Mouse (Mus musculus) neural tube, embryonic 15.5 days (tissue): ENCODE measurements around the gene Ankrd49. TPM values are rescaled to one million over a fixed set of nuclear protein-coding genes. Genes with fewer than 3 reads are reported as not detected.

Experiments
- ATAC-seq: fragments of 200-750 bp; cut with Nextera tagmentation; 2 replicates; pipeline ENCODE4 v1.8.0; 2017; ENCODE audit warnings: mild to moderate bottlenecking, moderate TSS enrichment, moderate library complexity; ENCODE audit not compliant: low FRiP score
- H3K27ac ChIP-seq: fragments of 300-500 bp; sonication (generic); replicated peaks from 2 replicates; pipeline ENCODE4 v1.5.1; 2015; ENCODE audit warnings: mild to moderate bottlenecking, inconsistent platforms
- H3K27me3 ChIP-seq: fragments of 300-500 bp; sonication (generic); replicated peaks from 2 replicates; pipeline ENCODE4 v1.6.1; 2015; ENCODE audit warnings: inconsistent platforms
- H3K36me3 ChIP-seq: fragments of 300-500 bp; sonication (generic); 2 replicates; pipeline ENCODE4 v1.6.1; 2015; ENCODE audit warnings: inconsistent platforms
- H3K4me1 ChIP-seq: fragments of 300-500 bp; sonication (generic); 2 replicates; pipeline ENCODE4 v1.6.1; 2015; ENCODE audit warnings: inconsistent platforms
- H3K4me2 ChIP-seq: fragments of 300-500 bp; sonication (generic); 2 replicates; pipeline ENCODE4 v1.6.1; 2015; ENCODE audit warnings: inconsistent platforms, mild to moderate bottlenecking, moderate library complexity
- H3K4me3 ChIP-seq: fragments of 300-500 bp; sonication (generic); replicated peaks from 2 replicates; pipeline ENCODE4 v1.5.1; 2015; ENCODE audit warnings: mild to moderate bottlenecking, inconsistent platforms
- H3K9ac ChIP-seq: fragments of 300-500 bp; sonication (generic); replicated peaks from 2 replicates; pipeline ENCODE4 v1.6.1; 2015; ENCODE audit warnings: mild to moderate bottlenecking, inconsistent platforms
- H3K9me3 ChIP-seq: fragments of 300-500 bp; sonication (generic); replicated peaks from 2 replicates; pipeline ENCODE4 v1.6.1; 2016; ENCODE audit warnings: inconsistent platforms
- WGBS: fragments of 180-500 bp; shearing (Covaris S2); methylation state at CpG from one replicate; pipeline ENCODE4 v1.1.7; 2015; ENCODE audit warnings: mixed read lengths; 5-methylcytosine and 5-hydroxymethylcytosine counted together
- polyA plus RNA-seq: library from polyadenylated mRNA; unstranded; fragments of >200 nt; fragmentation: Nextera tagmentation; extraction: Ambion mirVana; gene quantifications from 2 replicates; pipeline ENCODE4 v1.2.1, GENCODE M21; 2015

Ankrd49 gene
- 22.4 and 31.9 TPM in 2 replicates for polyA plus RNA-seq

DNA sequence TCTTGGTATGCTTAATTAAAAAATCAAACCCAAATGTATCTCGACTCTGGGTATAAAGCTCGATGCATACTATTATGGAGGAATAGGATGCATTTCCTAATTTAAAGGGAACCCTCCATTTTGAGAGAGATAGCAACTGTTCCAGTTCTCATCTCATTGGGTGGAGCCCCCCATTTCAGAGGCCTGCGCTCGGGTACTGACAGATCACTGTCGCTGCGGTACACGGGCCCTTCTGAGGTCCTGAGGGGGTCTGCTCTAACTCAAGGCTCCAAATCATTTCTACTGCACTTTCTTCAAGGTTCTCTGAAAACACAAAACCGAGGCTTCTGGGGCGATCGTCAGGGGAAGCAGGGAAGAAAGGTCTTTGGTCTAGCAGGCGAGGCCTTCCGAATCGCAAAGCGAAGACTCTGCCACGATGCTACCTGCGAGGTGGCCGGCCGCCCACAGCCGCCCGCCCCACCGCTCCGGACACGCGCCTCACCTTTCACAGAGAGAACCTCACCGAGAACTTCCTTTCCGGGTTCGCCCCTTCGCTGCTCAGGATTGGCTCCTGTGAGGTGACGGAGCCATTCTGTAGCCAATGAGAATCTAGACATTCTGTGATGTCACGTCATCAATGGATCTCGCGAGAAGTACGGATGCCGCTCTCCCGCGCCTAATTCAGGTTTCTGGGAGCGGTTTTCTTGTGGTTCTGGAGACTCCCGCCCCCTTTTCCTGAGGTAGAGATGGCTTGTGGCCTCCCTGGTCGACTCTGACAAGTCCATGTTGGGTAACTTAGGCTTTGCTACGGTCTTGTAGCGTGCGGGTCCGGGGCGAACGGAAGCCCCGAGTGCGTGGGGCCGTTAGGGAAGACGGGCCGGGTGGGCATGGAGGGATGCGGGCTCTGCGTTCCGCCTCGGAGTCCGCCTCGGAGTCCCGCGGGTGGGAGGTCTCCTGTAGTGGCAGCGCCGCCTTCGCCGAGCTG, at the start of gene Ankrd49, which contains the start of gene Mre11a:
Gene Ankrd49, minus strand, starts transcription at position 818 of the 964 bp plus-strand sequence.
Gene Mre11a, plus strand, starts transcription at position 616 of the 964 bp plus-strand sequence.
- peak; percentile 100 for ATAC-seq
- Histone ChIP-seq H3K9ac (peak within 1 kb of the TSS; percentile 57), H3K4me2 (peak within 1 kb of the TSS; percentile 90), H3K9me3 (no peaks in the 10 kb centered on the region), H3K4me1 (peaks cover 10% of the 10 kb centered on the region), H3K27me3 (no peaks in the 10 kb centered on the region), H3K36me3 (peaks cover 21% of the 10 kb centered on the region), H3K27ac (peak within 1 kb of the TSS; percentile 92), H3K4me3 (peak within 1 kb of the TSS; percentile 87)
- under 1% methylated on average over 62 of the region's 62 CpGs for WGBS

DNA sequence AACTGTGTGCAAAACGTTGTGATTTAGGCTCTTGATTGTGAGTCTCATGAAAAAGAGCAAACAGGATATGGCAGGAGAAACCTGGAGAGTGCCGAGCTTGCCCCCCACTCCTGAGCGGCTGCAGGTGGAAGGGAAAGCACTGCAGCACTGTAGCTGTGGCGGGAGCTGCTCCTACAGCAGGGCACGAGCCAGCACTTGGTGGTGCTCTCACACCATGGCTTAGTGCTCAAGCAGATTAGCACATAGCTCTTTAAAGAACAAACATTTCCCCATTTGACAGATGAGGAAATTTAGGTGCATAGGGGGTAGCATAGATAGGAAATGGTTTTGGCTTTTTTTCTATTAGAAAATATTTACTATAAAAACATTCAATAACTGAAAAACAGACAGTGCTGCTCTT, 47.4 kb upstream of the Ankrd49 start:
- Histone ChIP-seq H3K9me3 (no peaks in the 10 kb centered on the region), H3K36me3 (peaks cover 30% of the 10 kb centered on the region), H3K4me2 (no peak overlapping the region)

DNA sequence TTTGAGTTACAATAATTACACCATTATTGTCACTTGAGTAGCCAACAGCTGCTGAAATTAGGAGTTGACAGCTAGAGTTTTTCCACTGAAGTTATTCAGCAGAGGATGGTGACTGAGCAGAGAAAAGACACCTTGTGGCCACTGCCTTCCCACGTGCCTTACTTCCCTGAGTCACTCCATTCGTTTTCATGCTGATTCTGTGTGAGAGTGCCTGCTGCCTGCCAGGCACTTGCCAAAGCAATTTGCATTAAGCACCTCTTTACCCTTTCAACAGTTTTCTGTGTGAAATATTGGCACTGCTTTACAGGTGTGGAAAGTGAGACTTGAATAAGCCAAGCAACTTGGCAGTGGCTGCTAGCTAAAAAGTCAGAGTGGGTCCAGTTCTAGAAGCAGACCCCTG, 43.2 kb upstream of the Ankrd49 start:
- ATAC-seq: no peak
- Histone ChIP-seq H3K4me2 (no peak overlapping the region), H3K9me3 (no peaks in the 10 kb centered on the region), H3K9ac (no peak overlapping the region), H3K27ac (no peak overlapping the region), H3K4me1 (no peaks in the 10 kb centered on the region), H3K36me3 (peaks cover 22% of the 10 kb centered on the region), H3K27me3 (no peaks in the 10 kb centered on the region), H3K4me3 (no peak overlapping the region)
- 63% methylated on average over 2 of the region's 2 CpGs for WGBS

More for the DNA sequence above, 47.4 kb upstream of the Ankrd49 start:
- H3K9ac ChIP-seq: no peak overlapping the region
- WGBS: 83% methylated on average over 5 of the region's 5 CpGs
- H3K27ac ChIP-seq: no peak overlapping the region
- no peaks in the 10 kb centered on the region for H3K27me3 ChIP-seq
- ATAC-seq: no peak
- no peak overlapping the region for H3K4me3 ChIP-seq
- H3K4me1 ChIP-seq: no peaks in the 10 kb centered on the region

DNA sequence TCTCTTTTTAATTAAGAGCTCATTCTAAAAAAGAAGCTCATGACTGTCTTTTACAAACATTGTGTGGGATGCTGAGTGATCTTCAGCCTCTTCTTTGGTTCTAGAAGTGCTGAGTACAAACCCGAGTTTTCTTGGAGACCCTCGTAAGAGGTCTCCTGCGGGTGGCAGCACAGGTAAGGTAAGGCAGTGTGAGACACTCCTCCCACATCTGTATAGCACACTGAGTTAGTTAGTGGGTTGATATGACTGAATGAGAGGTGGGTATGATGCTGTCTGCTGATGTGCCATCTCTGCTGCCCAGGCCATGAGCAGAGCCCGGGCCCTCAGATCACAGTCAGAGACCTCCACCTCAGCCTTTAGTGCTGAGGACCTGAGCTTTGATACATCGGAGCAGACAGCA, 40.2 kb upstream of the Ankrd49 start:
- no peaks in the 10 kb centered on the region for H3K9me3 ChIP-seq
- H3K4me1 ChIP-seq: no peaks in the 10 kb centered on the region
- WGBS: 92% methylated on average over 5 of the region's 5 CpGs
- peaks cover 33% of the 10 kb centered on the region for H3K36me3 ChIP-seq
- no peak overlapping the region for H3K4me2 ChIP-seq
- ATAC-seq: no peak
- no peak overlapping the region for H3K9ac ChIP-seq
- no peak overlapping the region for H3K27ac ChIP-seq
- no peaks in the 10 kb centered on the region for H3K27me3 ChIP-seq
- no peak overlapping the region for H3K4me3 ChIP-seq

DNA sequence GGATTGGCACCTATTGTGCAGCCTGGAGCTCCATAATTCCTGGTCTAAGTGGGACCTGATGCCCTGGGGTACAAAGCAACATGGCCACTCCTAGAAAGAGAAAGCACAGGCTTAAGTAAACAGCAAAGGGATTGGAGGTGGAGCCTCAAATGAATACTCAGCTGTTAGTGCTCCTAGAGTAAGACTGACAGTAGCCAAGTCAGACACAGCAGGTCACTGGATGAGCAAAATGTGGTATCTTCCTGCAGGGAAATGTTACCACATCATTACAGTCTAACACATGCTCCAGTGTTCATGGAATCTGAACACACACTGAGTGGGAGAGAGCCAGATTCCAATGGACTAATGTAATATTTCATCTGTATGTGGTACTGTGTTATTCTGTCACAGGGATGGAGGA, 36.7 kb upstream of the Ankrd49 start:
- Histone ChIP-seq H3K4me1 (no peaks in the 10 kb centered on the region), H3K9ac (no peak overlapping the region), H3K36me3 (peaks cover 57% of the 10 kb centered on the region), H3K27me3 (no peaks in the 10 kb centered on the region), H3K4me3 (no peak overlapping the region), H3K9me3 (no peaks in the 10 kb centered on the region), H3K4me2 (no peak overlapping the region), H3K27ac (no peak overlapping the region)
- ATAC-seq: no peak

DNA sequence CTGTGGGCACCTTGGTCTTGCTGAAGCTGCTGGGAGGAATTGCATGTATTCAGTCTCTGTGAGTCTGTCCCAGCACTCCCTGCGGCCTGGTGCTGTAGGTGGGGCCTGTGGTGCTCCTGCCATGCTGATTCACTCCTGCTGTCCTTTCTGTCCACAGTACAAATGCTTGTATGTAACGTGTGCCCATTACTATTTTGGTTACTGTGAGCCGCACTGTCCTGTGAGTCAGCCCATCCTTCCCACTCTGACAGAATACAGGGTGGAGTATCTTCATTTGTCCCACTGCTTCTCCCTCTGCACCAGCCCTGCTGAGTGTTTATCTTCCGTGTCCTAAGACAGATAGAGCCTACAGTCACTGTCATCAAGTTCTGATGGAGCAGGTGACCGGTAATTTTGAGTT, 25.5 kb upstream of the Ankrd49 start:
- Histone ChIP-seq H3K9ac (no peak overlapping the region), H3K36me3 (peaks cover 38% of the 10 kb centered on the region), H3K4me2 (no peak overlapping the region), H3K4me3 (no peak overlapping the region), H3K4me1 (no peaks in the 10 kb centered on the region), H3K9me3 (no peaks in the 10 kb centered on the region), H3K27ac (no peak overlapping the region), H3K27me3 (no peaks in the 10 kb centered on the region)
- 95% methylated on average over 5 of the region's 5 CpGs for WGBS
- ATAC-seq: no peak

DNA sequence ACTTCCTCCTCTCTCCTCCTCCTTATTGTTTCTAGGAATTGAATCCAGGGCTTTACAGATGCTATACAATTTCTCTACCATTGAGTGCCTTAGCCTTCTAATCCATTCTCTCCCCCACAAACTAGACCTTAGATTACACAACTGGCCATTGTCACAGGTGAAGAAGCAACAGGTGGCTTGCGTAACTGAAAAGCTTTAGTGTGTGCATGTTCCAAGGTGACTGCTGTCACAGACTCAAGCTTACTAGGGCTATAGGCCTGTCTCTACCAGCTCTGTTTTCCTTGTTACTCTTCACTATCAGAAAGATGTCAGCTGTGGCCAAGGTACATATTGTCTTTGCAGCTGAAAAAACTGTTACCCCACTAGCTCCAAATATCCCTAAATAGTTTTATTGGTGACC, 22.1 kb upstream of the Ankrd49 start:
- 100% methylated on average over 1 of the region's 1 CpGs for WGBS
- H3K4me2 ChIP-seq: no peak overlapping the region
- H3K9ac ChIP-seq: no peak overlapping the region
- H3K36me3 ChIP-seq: peaks cover 38% of the 10 kb centered on the region
- no peaks in the 10 kb centered on the region for H3K4me1 ChIP-seq
- H3K9me3 ChIP-seq: no peaks in the 10 kb centered on the region
- ATAC-seq: no peak
- no peaks in the 10 kb centered on the region for H3K27me3 ChIP-seq
- H3K4me3 ChIP-seq: no peak overlapping the region
- H3K27ac ChIP-seq: no peak overlapping the region

DNA sequence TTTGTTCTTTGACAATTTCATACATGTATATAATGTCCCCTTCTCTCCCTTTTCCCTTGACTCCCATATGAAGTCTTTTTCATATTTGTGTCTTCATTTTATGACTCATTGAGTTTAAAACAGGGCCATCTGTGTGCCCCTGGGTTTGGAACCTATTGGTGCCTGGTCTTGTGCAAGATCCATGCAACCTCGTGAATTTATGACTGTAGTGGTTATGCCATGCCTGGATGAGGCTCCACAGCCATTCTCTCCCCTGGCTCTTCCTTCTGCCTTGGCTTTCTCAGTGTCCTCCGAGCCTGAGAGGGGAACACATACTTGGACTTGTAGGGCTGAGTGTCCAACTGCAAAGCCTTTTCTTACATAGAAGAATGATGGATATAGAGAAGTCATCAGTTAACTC, 21.1 kb upstream of the Ankrd49 start:
- H3K36me3 ChIP-seq: peaks cover 43% of the 10 kb centered on the region
- H3K27ac ChIP-seq: no peak overlapping the region
- WGBS: 86% methylated on average over 2 of the region's 2 CpGs

DNA sequence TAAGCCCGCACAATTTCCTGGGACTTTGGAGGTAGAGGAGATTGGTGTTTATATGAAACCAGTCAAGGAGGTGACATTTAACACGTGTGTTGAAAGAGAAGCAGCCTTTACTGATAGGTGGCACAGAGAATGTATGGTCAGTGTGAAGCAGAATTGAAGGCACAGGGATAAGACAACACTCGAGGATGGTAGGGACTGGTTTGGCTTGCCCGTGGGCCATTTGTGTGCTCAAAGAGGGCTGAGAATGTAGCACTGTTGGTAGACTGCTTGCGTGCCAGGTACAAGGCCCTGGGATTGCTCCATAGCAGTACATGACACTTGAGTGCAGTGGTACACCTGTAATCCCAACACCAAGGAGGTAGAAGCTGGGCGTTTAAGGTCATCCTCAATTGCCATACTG, 2.7 kb upstream of the Ankrd49 start:
- ATAC-seq: no peak
- H3K27me3 ChIP-seq: no peaks in the 10 kb centered on the region
- no peak overlapping the region for H3K9ac ChIP-seq
- no peak overlapping the region for H3K4me3 ChIP-seq
- H3K9me3 ChIP-seq: no peaks in the 10 kb centered on the region
- H3K4me2 ChIP-seq: no peak overlapping the region
- H3K27ac ChIP-seq: no peak overlapping the region
- peaks cover 20% of the 10 kb centered on the region for H3K36me3 ChIP-seq
- 94% methylated on average over 6 of the region's 6 CpGs for WGBS
- peaks cover 10% of the 10 kb centered on the region for H3K4me1 ChIP-seq

More for the DNA sequence above, 21.1 kb upstream of the Ankrd49 start:
- Histone ChIP-seq H3K27me3 (no peaks in the 10 kb centered on the region), H3K9ac (no peak overlapping the region), H3K4me3 (no peak overlapping the region), H3K9me3 (no peaks in the 10 kb centered on the region), H3K4me2 (no peak overlapping the region), H3K4me1 (no peaks in the 10 kb centered on the region)
- ATAC-seq: no peak

DNA sequence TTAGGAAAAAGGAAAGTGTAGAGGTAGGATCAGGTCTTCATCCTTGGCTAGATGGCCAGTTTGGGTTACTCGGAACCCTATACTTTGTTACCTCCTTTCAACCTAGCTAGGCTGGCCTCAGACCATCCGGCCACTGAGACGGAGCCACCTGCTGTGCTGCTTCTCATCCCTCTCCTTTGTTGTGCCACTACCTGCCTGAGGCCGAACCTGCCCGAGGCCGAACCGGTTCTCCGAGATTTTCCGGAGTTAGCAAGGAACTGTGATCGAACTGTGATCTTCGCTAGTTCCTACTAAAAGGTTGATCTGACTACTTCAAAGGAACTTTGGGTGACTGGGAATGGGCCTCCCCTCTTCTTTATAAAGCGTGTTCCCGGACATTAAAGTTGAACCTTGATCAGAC, 6.3 kb downstream of the Ankrd49 start:
- Histone ChIP-seq H3K4me2 (no peak overlapping the region), H3K27ac (no peak overlapping the region), H3K27me3 (no peaks in the 10 kb centered on the region), H3K4me1 (no peaks in the 10 kb centered on the region), H3K9me3 (no peaks in the 10 kb centered on the region), H3K4me3 (no peak overlapping the region), H3K9ac (no peak overlapping the region), H3K36me3 (peaks cover 16% of the 10 kb centered on the region)
- 45% methylated on average over 13 of the region's 13 CpGs for WGBS
- ATAC-seq: no peak

DNA sequence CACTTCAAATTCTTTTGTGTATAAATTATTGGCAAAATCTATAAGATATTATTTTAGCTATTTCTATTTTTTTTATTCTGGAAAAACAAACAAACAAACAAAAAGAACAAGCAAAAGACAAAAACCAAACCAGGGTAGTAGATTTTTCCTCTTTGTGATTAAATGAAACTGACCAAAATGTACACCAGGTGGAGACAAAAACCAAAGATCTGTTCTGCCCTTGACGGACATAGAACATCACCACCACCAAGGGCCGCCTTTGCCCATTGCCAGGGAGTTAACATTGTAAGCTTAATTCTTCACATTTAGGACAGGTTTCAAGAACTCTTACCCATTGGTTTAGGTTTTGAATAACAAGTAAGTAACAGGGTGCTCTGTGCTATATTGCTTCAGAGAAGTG, 10.8 kb downstream of the Ankrd49 start:
- 62% methylated on average over 2 of the region's 2 CpGs for WGBS
- no peaks in the 10 kb centered on the region for H3K36me3 ChIP-seq
- no peak for ATAC-seq

DNA sequence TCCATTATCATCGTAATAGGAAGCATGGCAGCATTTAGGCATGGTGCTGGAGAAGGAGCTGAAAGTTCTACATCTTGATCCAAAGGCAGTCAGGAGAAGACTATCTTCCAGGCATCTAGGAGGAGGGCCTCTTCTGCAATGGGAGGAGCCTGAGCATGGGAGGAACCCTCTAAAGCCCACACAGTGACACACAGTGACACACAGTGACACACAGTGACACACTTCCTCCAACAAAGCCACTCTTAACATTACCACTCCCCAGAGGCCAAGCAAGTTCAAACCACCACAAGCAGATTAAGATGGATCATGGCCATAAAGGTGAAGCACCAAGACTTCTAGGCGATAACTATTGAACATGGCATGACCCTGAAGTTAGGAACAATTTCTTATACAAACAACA, 12.6 kb downstream of the Ankrd49 start:
- H3K36me3 ChIP-seq: no peaks in the 10 kb centered on the region
- H3K9me3 ChIP-seq: no peaks in the 10 kb centered on the region
- ATAC-seq: no peak
- H3K4me2 ChIP-seq: no peak overlapping the region
- H3K4me3 ChIP-seq: no peak overlapping the region
- no peak overlapping the region for H3K9ac ChIP-seq
- peaks cover 16% of the 10 kb centered on the region for H3K4me1 ChIP-seq
- no peaks in the 10 kb centered on the region for H3K27me3 ChIP-seq
- H3K27ac ChIP-seq: no peak overlapping the region
- 96% methylated on average over 2 of the region's 2 CpGs for WGBS

More for the DNA sequence above, 10.8 kb downstream of the Ankrd49 start:
- Histone ChIP-seq H3K9ac (no peak overlapping the region), H3K4me2 (no peak overlapping the region), H3K4me3 (no peak overlapping the region), H3K9me3 (no peaks in the 10 kb centered on the region), H3K4me1 (peaks cover 13% of the 10 kb centered on the region; the same call in 1 of the 2 replicates), H3K27ac (no peak overlapping the region), H3K27me3 (no peaks in the 10 kb centered on the region)
